Comparison of ENCODE assay signal across 8 mouse cellular contexts in the genomic region with DNA sequence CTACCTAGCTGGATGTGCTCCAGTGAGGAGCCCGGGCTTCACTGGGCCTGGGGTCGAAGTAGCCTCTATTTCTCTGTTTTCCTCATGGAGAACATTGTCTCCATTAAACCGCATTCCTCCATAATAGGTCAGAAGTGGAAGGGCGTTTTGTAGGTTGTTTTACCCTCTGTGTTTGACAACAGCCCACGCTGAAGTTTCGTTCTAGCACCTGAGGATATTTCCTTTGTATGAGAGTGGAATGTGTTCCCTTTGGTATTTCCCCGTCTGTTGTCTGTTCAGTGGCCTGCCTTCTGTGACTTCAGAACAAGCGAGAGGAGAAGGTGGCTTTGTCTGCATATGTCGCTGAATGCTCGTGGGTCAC. TPM values are rescaled to one million over a fixed set of nuclear protein-coding genes. Genes with fewer than 3 reads are reported as not detected.
A peak's percentile ranks its signal among the peaks of the same experiment; 100 is the strongest.
DNase-seq lines count a peak whose midpoint lies in the region; ATAC-seq lines count a peak whose summit lies in the region.

No protein-coding gene starts in this region.

- peak overlapping the region; percentile 81 for H3K4me3 ChIP-seq in heart, embryonic 12.5 days
- H3K4me3 ChIP-seq in hindbrain, embryonic 14.5 days (replicated peaks; ENCODE audit: low read length), result peak overlapping the region; percentile 88
- peak overlapping the region; percentile 90 for H3K4me3 ChIP-seq in midbrain, embryonic 14.5 days (replicated peaks; ENCODE audit: low read depth, low read length)

- H3K36me3 ChIP-seq in heart, embryonic 12.5 days, result no peaks in the 10 kb centered on the region
- H3K36me3 ChIP-seq in hindbrain, embryonic 14.5 days (replicated peaks; ENCODE audit: control insufficient read depth, insufficient read depth), result no peaks in the 10 kb centered on the region
- H3K36me3 ChIP-seq in midbrain, embryonic 14.5 days (ENCODE audit: control insufficient read depth, insufficient read depth, low read length), result no peaks in the 10 kb centered on the region

- ATAC-seq in heart, embryonic 12.5 days (ENCODE audit: insufficient number of reproducible peaks, low FRiP score), result no peak
- no peak for ATAC-seq in hindbrain, embryonic 14.5 days (ENCODE audit: low FRiP score)
- no peak for ATAC-seq in midbrain, embryonic 14.5 days (ENCODE audit: low FRiP score, low TSS enrichment)

- H3K4me2 ChIP-seq in heart, embryonic 12.5 days, result peak overlapping the region; percentile 69
- H3K4me2 ChIP-seq in hindbrain, embryonic 14.5 days (replicated peaks), result peak overlapping the region; percentile 68
- peak overlapping the region; percentile 72 for H3K4me2 ChIP-seq in midbrain, embryonic 14.5 days (ENCODE audit: low read length)

- peak overlapping the region; percentile 96 for H3K27ac ChIP-seq in heart, embryonic 12.5 days (ENCODE audit: poor library complexity, severe bottlenecking)
- H3K27ac ChIP-seq in hindbrain, embryonic 14.5 days, result peak overlapping the region; percentile 85
- H3K27ac ChIP-seq in midbrain, embryonic 14.5 days (replicated peaks; ENCODE audit: low read depth, low read length), result peak overlapping the region; percentile 92

- intact Hi-C loops in heart, postnatal 36 days (cut with DNase I), result loop anchor here (2.0 kb wide), 1 partner anchor 74 kb away; no protein-coding TSS in a partner anchor

- 3% methylated on average over 10 of the region's 10 CpGs for WGBS in heart, embryonic 12.5 days
- 1% methylated on average over 10 of the region's 10 CpGs for WGBS in hindbrain, embryonic 14.5 days
- WGBS in midbrain, embryonic 14.5 days, result 2% methylated on average over 10 of the region's 10 CpGs

- H3K9ac ChIP-seq in heart, embryonic 12.5 days, result peak overlapping the region; percentile 94
- peak overlapping the region; percentile 72 for H3K9ac ChIP-seq in hindbrain, embryonic 14.5 days
- peak overlapping the region; percentile 86 for H3K9ac ChIP-seq in midbrain, embryonic 14.5 days (replicated peaks; ENCODE audit: low read length)

- H3K27me3 ChIP-seq in heart, embryonic 12.5 days (replicated peaks), result no peaks in the 10 kb centered on the region
- no peaks in the 10 kb centered on the region for H3K27me3 ChIP-seq in hindbrain, embryonic 14.5 days (ENCODE audit: control insufficient read depth, insufficient read depth, low read length)
- no peaks in the 10 kb centered on the region for H3K27me3 ChIP-seq in midbrain, embryonic 14.5 days (ENCODE audit: control insufficient read depth, insufficient read depth, low read length)

- H3K9me3 ChIP-seq in heart, embryonic 12.5 days (replicated peaks), result no peaks in the 10 kb centered on the region
- no peaks in the 10 kb centered on the region for H3K9me3 ChIP-seq in hindbrain, embryonic 14.5 days (ENCODE audit: control insufficient read depth, low read length)
- H3K9me3 ChIP-seq in midbrain, embryonic 14.5 days (ENCODE audit: control insufficient read depth, low read length), result no peaks in the 10 kb centered on the region

- peaks cover 43% of the 10 kb centered on the region for H3K4me1 ChIP-seq in heart, embryonic 12.5 days (replicated peaks)
- H3K4me1 ChIP-seq in hindbrain, embryonic 14.5 days (replicated peaks; ENCODE audit: control insufficient read depth, insufficient read depth, low read length), result peaks cover 27% of the 10 kb centered on the region
- peaks cover 19% of the 10 kb centered on the region for H3K4me1 ChIP-seq in midbrain, embryonic 14.5 days (ENCODE audit: control insufficient read depth, insufficient read depth, low read length)

- DNase-seq in heart, postnatal 36 days, result no peak
- peak; percentile 66 for DNase-seq in R1 (ENCODE audit: low read depth, low spot score)
- peak; percentile 44 for DNase-seq in hindbrain, embryonic 14.5 days (ENCODE audit: low spot score)
- no peak for DNase-seq in midbrain, embryonic 14.5 days
- DNase-seq in frontal cortex, postnatal 25 days (ENCODE audit: low spot score in 2 of 2), result no peak
- no peak for DNase-seq in thymus, postnatal 25 days
- DNase-seq in frontal cortex, postnatal 36 days (ENCODE audit: low spot score in 2 of 2), result no peak

RNA-seq across cellular contexts. Expression of a gene that starts 1.4 kb away (rescaled TPM):
- 26.2 and 30.3 TPM in 2 replicates for polyA plus RNA-seq in heart, embryonic 12.5 days (2016; fragmentation: Nextera tagmentation; extraction: Ambion mirVana)
- 10 to 100 TPM; 30.9 to 33.5 TPM for total RNA-seq in heart, postnatal 36 days (2021)
- 23.5 and 25.5 TPM in 2 replicates for polyA plus RNA-seq in hindbrain, embryonic 14.5 days (2014; fragmentation: Nextera tagmentation; extraction: Ambion mirVana)
- polyA plus RNA-seq in midbrain, embryonic 14.5 days (2014; fragmentation: Nextera tagmentation; extraction: Ambion mirVana), result 16.7 and 27.3 TPM in 2 replicates

Comparison
In these comparisons a context has a peak if more than half of its experiments do, and no peak if none do; other contexts are left out.
1. DNase-seq: peak in R1 (single experiment) and hindbrain, embryonic 14.5 days (single experiment); none in heart, postnatal 36 days (0 of 2), midbrain, embryonic 14.5 days (single experiment), frontal cortex, postnatal 25 days (0 of 2), thymus, postnatal 25 days (single experiment) and frontal cortex, postnatal 36 days (0 of 2).
2. Peak in every context shown above with its lines, with median percentiles within 50 percentile points of each other: H3K27ac ChIP-seq, H3K4me2 ChIP-seq, H3K4me3 ChIP-seq and H3K9ac ChIP-seq.